Mouse (Mus musculus): ENCODE results near the gene Prpf31. TPM values are rescaled to one million over a fixed set of nuclear protein-coding genes. Genes with fewer than 3 reads are reported as not detected.

Prpf31 gene
- polyA plus RNA-seq, 1 experiment, result 79.1 TPM

DNA sequence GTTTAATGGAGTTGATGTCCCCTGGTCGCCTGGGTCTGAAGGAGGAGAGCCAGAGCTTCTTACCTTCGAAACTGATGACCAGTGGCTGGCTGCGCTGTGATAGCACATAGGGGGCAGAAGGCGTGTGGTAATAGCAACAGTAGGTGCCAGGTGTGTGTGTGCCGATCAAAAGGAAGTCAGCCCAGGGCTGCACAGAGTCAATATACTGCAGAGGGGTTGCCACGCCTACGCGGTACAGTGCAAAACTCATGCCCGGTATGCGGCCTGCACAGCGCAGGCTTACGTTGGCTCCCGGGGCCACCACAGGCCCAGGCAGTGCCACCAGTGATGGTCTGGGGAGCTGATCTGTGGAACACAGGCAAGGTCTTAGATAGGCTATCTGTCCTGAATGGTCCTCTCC lies 18.8 kb upstream of the Prpf31 start:
- Histone ChIP-seq H3K4me3 (replicated peaks; ENCODE audit: insufficient read depth, low read depth, low read length) (no peak overlapping the region), H3K4me1 (ENCODE audit: control insufficient read depth, insufficient read depth, low read length) (no peaks in the 10 kb centered on the region), H3K27me3 (ENCODE audit: control insufficient read depth, insufficient read depth, low read length) (no peaks in the 10 kb centered on the region), H3K27ac (ENCODE audit: insufficient read depth, low read length) (no peak overlapping the region)
- no peak for DNase-seq
- 88% methylated on average over 13 of the region's 13 CpGs for WGBS
- no peak for TF ChIP-seq CTCF (IDR thresholded peaks at IDR 0.05; ENCODE audit: borderline replicate concordance, insufficient read depth, low read depth, low read length)
- TF ChIP-seq POLR2A (IDR thresholded peaks at IDR 0.05; ENCODE audit: borderline replicate concordance, insufficient read depth, low read length), result no peak

DNA sequence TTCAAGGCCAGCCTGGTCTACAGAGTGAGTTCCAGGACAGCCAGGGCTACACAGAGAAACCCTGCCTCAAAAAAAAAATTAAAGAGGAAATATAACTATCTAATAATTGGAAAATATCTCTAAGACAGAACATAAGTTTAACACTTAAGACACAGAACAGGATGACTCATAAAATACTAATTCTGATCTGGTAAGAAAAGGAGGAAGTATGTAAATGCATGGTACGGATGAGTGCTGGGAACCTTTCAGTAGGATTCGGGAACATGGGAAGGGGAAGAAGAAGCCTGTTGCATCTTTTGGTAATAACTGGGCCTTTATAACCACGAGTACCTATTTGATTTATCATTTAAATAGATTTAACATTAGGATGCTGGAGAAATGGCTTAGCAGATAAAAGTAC lies 15.8 kb upstream of the Prpf31 start:
- 68% methylated on average over 3 of the region's 3 CpGs for WGBS
- no peak for TF ChIP-seq CTCF (IDR thresholded peaks at IDR 0.05; ENCODE audit: borderline replicate concordance, insufficient read depth, low read depth, low read length)
- TF ChIP-seq POLR2A (IDR thresholded peaks at IDR 0.05; ENCODE audit: borderline replicate concordance, insufficient read depth, low read length), result no peak
- Histone ChIP-seq H3K4me1 (ENCODE audit: control insufficient read depth, insufficient read depth, low read length) (no peaks in the 10 kb centered on the region), H3K27ac (ENCODE audit: insufficient read depth, low read length) (no peak overlapping the region), H3K27me3 (ENCODE audit: control insufficient read depth, insufficient read depth, low read length) (no peaks in the 10 kb centered on the region), H3K4me3 (replicated peaks; ENCODE audit: insufficient read depth, low read depth, low read length) (no peak overlapping the region)
- no peak for DNase-seq

DNA sequence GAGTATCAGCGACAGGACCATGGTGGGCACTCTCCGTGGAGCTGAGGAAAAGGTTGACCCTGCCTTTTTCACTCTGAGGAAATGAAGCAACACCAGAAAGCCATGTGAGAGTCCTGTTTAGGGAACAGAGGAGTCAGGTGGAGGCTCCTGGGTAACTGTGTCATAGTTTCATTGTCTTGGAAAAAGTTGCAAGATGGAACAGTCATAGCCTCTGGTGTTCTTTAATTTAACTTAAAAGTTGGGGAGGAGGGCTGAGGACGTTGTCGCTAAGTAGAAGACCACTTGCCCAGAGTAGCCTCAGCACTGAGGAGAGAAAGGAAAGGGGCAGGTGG lies 13.8 kb upstream of the Prpf31 start, which contains the start of gene Oscar:
Gene Oscar (minus strand): TSS at position 101 of the 332 bp plus-strand sequence.
- WGBS, result 82% methylated on average over 4 of the region's 4 CpGs
- Histone ChIP-seq H3K27ac (ENCODE audit: insufficient read depth, low read length) (no peak within 1 kb of the TSS), H3K27me3 (ENCODE audit: control insufficient read depth, insufficient read depth, low read length) (no peaks in the 10 kb centered on the region)

DNA sequence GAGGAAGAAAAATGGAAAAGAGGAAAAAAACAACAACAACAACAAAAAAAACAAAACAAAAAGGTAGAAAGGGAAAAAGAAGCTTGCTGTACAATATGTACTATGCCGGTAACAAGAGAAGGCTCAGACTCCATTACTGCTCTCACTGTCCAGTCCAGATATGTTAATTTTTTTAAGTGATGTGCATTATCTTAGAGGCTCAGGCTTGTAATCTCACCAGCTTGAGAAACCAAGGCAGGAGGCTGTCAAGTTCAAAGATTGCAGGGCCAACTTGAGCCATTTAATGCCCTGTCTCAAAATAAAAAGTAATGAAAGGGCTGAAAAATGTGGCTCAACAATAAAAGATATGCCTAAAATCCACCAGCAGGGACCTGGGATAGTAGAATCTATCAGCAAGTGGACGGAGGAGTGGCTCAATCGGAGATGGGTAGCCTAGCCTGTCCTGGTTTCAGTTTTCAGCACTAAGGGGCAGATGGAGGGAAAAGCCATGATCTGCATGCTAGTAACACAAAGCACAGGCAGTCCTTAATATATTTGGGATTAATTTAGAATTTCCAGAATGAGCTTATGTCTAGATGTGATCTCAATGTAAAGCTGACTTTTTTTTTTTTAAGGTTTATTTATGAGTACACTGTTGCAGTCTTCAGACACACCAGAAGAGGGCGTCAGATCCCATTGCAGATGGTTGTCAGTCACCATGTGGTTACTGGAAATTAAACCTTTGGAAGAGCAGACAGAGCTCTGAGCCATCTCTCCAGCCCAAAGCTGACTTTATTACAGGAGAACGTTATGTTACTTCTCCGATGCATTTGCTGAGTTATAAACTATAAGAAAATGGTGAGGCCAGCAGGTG lies 13.2 kb upstream of the Prpf31 start:
- DNase-seq, result no peak

More for the DNA sequence above, 13.8 kb upstream of the Prpf31 start, which contains the start of gene Oscar:
- Histone ChIP-seq H3K4me3 (replicated peaks; ENCODE audit: insufficient read depth, low read depth, low read length) (no peak within 1 kb of the TSS), H3K4me1 (ENCODE audit: control insufficient read depth, insufficient read depth, low read length) (no peaks in the 10 kb centered on the region)
- TF ChIP-seq CTCF (IDR thresholded peaks at IDR 0.05; ENCODE audit: borderline replicate concordance, insufficient read depth, low read depth, low read length) (no peak), POLR2A (IDR thresholded peaks at IDR 0.05; ENCODE audit: borderline replicate concordance, insufficient read depth, low read length) (no peak)
- no peak for DNase-seq

DNA sequence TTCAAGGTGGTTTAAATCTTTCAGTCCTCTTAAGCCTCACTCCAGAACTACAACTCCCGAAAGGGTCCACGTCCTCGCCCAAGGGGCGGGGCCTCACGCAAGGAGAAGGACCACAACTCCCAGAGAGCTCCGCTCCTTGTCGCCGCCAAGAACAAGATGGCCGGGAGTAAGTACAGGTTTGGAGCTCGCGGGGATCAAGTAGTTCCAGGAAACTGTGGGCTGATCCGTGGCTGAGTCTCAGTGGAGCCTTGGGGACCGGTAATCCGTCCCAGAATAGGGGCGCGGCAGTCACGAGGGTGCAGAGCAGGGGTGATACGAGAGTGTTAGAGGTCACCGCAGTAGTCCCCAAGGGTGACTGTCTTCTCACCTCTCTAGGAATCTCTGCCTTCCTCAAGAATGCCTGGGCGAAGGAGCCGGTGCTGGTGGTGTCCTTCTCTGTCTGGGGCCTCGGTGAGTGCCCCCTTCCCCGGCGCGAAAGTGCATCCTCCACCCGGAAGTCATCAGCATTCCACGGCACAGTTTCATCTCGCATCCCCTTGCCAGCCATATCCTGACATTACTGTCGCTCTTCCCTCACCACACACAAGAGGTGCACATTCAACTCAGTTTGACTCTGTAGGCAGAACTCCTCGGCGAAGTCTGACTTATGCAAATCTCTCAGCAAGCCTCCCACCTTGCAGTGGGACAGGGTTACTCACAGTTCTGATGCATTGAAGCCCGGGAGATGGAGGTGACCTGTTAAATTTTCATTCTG lies 12.4 kb upstream of the Prpf31 start, which contains the start of gene Ndufa3:
Gene Ndufa3 (plus strand): TSS at position 132 of the 754 bp plus-strand sequence.
- DNase-seq, result peak; percentile 87 to 92
- Histone ChIP-seq H3K27me3 (ENCODE audit: control insufficient read depth, insufficient read depth, low read length) (no peaks in the 10 kb centered on the region), H3K4me1 (ENCODE audit: control insufficient read depth, insufficient read depth, low read length) (no peaks in the 10 kb centered on the region), H3K27ac (ENCODE audit: insufficient read depth, low read length) (peak within 1 kb of the TSS; percentile 80), H3K4me3 (replicated peaks; ENCODE audit: insufficient read depth, low read depth, low read length) (peak within 1 kb of the TSS; percentile 97)
- TF ChIP-seq POLR2A (IDR thresholded peaks at IDR 0.05; ENCODE audit: borderline replicate concordance, insufficient read depth, low read length), result peak; percentile 87; the same call in 1 of the 2 replicates
- TF ChIP-seq CTCF (IDR thresholded peaks at IDR 0.05; ENCODE audit: borderline replicate concordance, insufficient read depth, low read depth, low read length), result no peak
- under 1% methylated on average over 32 of the region's 32 CpGs for WGBS

More for the DNA sequence above, 13.2 kb upstream of the Prpf31 start:
- H3K4me1 ChIP-seq (ENCODE audit: control insufficient read depth, insufficient read depth, low read length), result no peaks in the 10 kb centered on the region
- no peak overlapping the region for H3K4me3 ChIP-seq (replicated peaks; ENCODE audit: insufficient read depth, low read depth, low read length)
- peak; percentile 54; the same call in 1 of the 2 replicates for TF ChIP-seq CTCF (IDR thresholded peaks at IDR 0.05; ENCODE audit: borderline replicate concordance, insufficient read depth, low read depth, low read length)
- no peak for TF ChIP-seq POLR2A (IDR thresholded peaks at IDR 0.05; ENCODE audit: borderline replicate concordance, insufficient read depth, low read length)
- no peaks in the 10 kb centered on the region for H3K27me3 ChIP-seq (ENCODE audit: control insufficient read depth, insufficient read depth, low read length)
- 35% methylated on average over 6 of the region's 6 CpGs for WGBS
- no peak overlapping the region for H3K27ac ChIP-seq (ENCODE audit: insufficient read depth, low read length)

DNA sequence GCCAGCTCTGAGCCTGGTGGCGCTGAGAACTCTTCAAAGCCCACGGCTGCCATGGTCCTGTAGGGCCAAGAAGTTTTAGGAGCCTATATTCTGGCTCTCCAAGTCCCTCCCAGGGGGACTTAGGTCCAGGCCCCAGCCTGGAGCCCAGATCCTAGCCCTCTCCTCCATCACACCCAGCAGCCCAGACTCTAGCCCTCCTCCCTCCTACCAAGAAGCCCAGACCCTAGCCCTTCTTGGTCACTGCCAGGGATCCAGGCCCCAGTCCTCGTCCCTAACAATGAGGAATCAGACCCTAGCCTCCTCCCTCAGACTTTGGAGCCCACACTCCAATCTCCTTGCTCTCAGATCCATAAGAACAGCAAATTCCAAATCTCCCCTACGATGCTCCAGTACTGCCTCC lies 755 bp upstream of the Prpf31 start:
- no peak for TF ChIP-seq CTCF (IDR thresholded peaks at IDR 0.05; ENCODE audit: borderline replicate concordance, insufficient read depth, low read depth, low read length)
- no peak for TF ChIP-seq POLR2A (IDR thresholded peaks at IDR 0.05; ENCODE audit: borderline replicate concordance, insufficient read depth, low read length)
- WGBS, result 36% methylated on average over 4 of the region's 4 CpGs
- H3K27ac ChIP-seq (ENCODE audit: insufficient read depth, low read length), result 0 out of 2 replicates have a peak overlapping the region, but pooled peaks have one; percentile 5

DNA sequence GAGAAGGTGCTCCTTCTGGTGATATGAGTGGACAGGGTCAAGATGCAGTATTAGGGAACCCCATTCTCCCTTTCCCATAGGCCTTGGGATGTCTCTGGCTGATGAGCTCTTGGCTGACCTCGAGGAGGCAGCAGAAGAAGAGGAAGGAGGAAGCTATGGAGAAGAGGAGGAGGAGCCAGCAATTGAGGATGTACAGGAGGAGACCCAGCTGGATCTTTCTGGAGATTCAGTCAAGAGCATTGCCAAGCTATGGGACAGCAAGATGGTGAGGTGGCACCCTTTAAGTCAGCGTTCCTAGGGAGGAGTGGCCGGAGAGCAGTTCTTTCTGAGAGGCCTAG lies 662 bp downstream of the Prpf31 start:
- peak overlapping the region; percentile 99 for H3K4me3 ChIP-seq (replicated peaks; ENCODE audit: insufficient read depth, low read depth, low read length)
- WGBS, result 48% methylated on average over 3 of the region's 3 CpGs
- no peak for TF ChIP-seq CTCF (IDR thresholded peaks at IDR 0.05; ENCODE audit: borderline replicate concordance, insufficient read depth, low read depth, low read length)
- no peak overlapping the region for H3K27ac ChIP-seq (ENCODE audit: insufficient read depth, low read length)
- DNase-seq, result no peak
- peaks cover 5% of the 10 kb centered on the region for H3K4me1 ChIP-seq (ENCODE audit: control insufficient read depth, insufficient read depth, low read length)
- no peaks in the 10 kb centered on the region for H3K27me3 ChIP-seq (ENCODE audit: control insufficient read depth, insufficient read depth, low read length)

More for the DNA sequence above, 755 bp upstream of the Prpf31 start:
- Histone ChIP-seq H3K4me3 (replicated peaks; ENCODE audit: insufficient read depth, low read depth, low read length) (peak overlapping the region; percentile 99), H3K27me3 (ENCODE audit: control insufficient read depth, insufficient read depth, low read length) (no peaks in the 10 kb centered on the region), H3K4me1 (ENCODE audit: control insufficient read depth, insufficient read depth, low read length) (peaks cover 5% of the 10 kb centered on the region)
- peak; percentile 23 to 27 for DNase-seq

Data from cerebellum, adult 2 months (tissue).